Mouse (Mus musculus): Measurements from ENCODE around the gene Rnd1.
A peak's percentile ranks its signal among the peaks of the same experiment; 100 is the strongest.

The Rnd1 gene

DNA sequence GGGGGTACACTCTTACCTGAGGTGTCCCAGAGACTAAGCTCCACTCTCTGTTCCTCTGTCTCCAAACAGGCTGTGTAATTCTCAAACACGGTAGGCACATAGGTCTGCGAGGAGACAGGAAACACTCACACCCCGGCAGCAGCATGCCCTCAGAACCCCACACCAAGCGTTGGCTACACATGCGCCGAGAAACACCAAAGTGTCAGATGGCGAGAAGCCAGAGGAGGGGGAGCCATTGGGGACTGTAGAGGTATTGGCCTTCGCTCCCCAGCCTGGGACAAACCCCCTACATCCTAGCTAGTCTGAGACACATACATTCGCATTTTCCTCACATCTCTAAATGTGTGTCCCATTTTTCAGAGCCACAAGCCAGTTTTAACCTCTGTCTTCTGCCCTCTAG lies 790 bp downstream of the Rnd1 start:
- DNase-seq, result no peak

DNA sequence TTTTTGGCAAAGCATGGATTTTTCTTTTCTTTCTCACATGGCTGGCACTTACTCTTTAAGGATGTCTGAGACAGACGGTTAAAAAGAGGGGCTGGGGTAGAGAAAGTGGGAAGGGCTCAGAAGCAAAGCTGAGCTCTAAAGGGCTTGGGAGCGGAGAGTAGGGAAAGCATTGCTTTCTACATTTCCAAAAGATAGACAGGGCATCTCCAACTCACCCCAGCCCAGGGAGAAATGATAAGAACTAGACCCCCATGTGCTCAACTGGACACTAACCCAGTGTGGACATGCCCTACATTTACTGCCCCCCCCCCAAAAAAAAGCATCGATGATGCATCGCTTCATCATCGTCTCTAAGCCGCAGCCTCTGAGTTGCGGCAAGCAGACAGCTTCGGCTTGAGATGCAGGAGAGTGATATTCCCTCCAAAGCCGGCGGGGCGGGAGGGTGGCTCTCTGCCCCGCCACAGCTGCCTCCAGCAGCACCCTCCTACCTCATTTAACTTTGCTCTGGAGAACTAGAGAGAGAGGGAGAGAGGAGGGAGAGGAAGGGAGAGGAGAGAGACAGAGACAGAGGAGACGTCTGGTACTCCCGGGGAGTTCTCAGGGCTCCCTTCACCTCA lies 1.5 kb downstream of the Rnd1 start:
- DNase-seq, result no peak

DNA sequence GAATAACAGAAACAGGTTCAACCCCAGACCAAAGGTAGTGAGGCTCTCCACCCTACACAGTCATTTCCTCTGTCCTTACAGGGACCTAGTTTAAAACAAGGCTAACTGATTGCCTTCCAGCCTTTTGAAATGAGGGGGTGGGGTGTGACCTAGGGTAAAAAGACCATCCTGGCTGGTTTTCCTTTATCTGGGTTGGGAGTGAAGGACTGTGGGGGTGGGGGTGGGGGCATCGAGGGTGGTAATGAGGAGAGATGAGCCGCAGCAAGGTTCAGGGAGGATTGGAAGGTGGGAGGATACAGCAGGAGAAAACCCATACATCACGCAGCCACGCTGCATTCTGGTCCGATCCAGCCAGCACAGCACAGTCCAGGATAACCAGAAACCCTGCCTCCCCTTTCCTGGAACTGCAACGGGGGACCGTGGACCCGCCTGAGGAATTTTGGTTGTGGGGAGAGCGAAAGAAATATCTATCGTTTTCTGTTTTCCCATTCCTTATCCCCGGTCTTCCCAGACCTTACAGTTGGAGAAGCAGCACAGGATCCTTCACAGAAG lies 2.2 kb downstream of the Rnd1 start:
- DNase-seq, result no peak

DNA sequence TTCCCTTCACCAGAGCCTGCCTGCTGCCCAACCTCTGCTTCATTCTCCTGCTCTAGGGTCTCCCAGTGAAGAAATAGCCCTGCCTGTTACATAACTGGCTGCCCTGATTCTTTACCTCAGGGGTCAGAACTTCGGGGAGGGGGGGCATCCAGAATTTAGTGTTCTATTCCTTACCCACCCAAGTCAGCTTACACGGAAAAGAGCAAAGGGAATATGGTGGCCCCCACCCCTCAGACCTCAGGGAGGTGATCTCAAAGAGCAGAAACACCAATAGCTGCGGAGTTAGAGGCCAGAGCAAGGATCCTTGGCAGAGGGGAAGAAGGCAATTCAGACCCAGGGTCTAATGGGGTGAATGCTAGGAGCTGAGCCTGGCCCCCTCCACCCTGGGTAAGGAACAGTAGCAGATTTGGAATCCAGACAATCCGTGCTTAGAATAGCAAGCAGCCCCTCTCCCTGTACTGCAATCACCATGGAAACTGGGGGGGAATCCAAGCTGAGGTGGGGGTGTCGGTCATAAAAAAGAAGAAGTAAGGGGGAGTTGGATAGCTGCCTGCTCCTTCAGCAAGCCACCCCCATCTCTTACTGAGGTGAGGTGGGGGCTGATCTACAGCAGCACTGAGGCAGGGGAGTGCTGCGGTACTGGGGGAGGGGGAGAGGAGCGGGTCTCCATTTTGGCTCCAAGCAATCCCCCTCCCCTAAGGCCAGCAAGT lies 2.8 kb downstream of the Rnd1 start:
- no peak for DNase-seq

DNA sequence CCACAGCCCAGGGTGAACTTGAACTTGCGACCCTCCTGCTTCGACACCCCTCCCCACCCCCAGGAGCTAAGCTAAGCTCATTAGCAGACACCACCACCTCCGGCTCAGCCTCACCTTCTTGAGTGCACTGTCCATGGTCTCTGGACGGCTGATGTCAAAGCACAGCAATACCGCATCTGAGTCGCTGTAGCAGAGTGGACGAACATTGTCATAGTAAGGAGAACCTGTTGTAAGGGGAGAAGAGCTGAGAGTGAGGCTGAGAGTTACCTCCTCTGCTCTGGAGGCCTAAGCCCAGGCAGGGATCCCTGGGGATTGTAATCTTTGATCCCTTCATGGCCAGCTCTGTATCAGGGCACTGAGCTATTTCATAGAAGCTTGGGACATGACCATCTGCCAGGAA lies 3.5 kb downstream of the Rnd1 start:
- DNase-seq, result no peak

DNA sequence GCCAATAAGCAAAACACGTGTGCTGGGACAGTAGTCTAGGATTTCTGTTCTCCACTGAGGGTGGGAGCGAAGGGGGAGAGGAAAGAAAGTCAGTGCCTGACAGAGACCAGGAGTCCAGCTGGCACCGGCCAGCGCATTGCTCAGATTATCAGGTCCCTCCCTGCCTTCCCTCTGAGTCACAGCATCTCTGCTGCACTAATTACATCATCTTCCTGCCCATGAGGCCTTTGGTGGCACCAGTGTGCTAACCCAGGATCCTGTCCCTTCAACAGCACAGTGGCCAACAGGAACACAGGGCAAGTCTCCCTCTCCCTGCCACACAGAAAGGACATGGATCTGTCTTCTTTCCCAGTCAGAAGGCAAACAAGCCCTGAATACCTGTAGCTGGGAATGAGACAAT lies 4.7 kb downstream of the Rnd1 start:
- DNase-seq, result no peak

DNA sequence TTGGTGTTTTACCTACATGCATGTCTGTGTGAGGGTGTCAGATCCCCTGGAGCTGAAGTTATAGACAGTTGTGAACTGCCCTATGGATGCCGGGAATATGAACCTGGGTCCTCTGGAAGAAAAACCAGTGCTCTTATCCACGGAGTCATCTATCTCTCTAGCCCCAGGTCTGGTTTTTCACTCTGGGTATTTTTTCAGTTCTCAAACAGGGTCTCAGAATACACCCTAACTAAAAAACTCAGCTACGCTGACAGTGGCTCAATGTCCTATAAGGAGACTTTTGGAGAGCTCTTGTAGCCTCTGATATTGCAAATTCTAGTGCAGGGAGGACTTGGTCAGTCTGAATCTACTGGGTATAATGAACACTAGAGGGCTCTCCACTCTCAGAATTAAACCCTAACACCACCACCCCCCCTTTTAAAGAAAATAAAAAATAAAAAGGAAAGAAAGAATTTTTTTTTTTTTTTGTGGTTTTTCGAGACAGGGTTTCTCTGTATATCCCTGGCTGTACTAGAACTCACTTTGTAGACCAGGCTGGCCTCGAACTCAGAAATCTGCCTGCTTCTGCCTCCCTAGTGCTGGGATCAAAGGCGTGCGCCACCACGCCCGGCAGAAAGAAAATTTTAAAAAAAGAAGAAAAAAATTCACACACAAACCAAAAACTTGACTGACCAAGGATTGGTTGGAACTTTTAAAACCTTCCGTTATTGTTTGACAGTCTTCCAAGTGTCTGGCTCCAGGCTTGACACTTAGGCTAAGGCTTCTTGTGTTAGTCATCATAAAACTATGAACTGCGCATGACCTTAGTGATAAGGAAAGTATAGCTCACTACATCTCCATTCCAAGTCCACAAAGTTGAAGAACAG lies 13.0 kb downstream of the Rnd1 start:
- no peak for DNase-seq

DNA sequence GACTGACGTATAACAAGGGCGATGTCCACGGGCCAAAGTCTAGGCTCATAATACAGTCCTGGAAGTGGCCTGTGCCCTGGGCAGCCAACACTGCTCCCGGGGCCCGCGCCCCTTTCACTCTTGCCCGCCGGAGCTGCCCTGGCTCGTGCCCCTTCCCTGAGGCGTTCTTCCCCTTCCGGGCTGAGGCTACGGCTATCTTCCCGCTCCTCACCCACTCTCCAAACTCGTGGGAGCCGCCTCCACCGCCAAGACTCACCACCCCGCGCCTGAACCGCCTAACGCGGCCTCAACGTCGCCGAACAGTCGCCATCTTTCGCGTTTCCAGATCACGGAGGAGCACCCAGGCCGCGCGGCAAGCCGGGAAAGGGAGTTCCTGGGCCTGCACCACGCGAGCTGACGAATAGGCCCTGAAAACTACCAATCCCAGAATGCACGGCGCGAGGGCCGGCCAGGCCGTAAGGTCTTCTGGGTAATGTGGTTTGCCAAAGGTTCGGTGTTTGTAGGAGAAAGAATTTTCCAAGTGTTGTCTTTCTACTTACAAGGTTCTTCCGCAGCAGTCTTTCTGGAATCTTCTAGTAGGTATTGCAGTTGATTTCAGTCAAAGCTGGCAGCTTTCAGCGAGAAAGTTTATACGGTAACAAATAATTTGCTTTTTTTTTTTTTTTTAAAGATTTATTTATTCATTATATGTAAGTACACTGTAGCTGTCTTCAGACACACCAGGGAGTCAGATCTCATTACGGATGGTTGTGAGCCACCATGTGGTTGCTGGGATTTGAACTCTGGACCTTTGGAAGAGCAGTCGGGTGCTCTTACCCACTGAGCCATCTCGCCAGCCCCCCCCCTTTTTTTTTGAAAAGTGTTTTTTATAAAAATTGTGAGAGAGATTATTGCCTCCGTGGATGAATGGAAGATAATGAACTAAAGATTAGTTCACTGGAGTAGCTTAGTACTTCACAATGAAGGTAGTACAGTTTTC lies 14.4 kb downstream of the Rnd1 start, which contains the start of gene Ddx23:
Ddx23 (minus strand) TSS at position 328 of the 979 bp plus-strand sequence.
- peak; percentile 96 for DNase-seq

- DNase-seq, result peak; percentile 40
Observed at GRCm38 (mm10) chr15:98662198-98662566, 15.1 kb downstream of the Rnd1 start.

- DNase-seq, result no peak
Observed at GRCm38 (mm10) chr15:98656982-98657751, 20.1 kb downstream of the Rnd1 start.

GRCm38 (mm10) chr15:98652174-98652573 lies 25.1 kb downstream of the Rnd1 start:
- no peak for DNase-seq

- DNase-seq, result no peak
Observed at GRCm38 (mm10) chr15:98651431-98651830, 25.8 kb downstream of the Rnd1 start.

DNA sequence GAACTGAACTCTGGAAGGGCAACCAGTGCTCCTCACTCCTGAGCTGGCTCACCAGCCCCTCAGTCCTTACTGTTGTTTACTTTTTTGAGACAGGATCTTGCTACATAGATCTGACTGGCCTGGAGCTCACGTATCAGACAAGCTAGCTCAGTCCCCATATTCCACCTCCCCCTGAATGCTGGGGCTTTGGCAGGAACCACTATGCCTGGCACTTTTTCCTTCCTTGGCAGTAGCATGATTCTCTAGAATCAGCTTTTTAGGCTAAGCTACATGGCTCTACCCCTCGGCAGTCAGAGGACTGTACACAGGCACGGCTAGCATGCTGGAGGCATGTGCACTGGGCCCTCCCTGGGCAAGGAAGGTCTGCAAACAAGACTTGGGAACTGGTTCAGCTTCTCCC lies 29.2 kb downstream of the Rnd1 start:
- no peak for DNase-seq

DNA sequence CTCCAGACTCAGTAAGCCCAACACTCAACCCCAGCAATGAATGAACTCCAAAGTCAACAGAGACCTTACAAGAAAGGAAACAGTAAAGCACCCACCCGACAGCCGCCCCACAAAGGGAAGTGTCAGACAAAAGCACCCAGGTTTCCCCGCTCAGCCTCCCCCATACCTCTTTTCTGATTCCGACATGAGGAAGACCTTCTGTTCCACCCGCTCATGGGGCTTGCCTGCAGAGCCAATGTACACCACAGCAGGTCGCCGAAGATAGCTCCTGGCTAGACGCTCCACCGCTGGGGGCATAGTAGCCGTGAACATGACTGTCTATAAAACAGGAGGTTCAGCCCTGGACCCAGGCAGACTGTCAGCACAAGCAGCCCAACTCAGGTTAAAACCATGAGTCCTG lies 30.0 kb downstream of the Rnd1 start:
- no peak for DNase-seq

DNA sequence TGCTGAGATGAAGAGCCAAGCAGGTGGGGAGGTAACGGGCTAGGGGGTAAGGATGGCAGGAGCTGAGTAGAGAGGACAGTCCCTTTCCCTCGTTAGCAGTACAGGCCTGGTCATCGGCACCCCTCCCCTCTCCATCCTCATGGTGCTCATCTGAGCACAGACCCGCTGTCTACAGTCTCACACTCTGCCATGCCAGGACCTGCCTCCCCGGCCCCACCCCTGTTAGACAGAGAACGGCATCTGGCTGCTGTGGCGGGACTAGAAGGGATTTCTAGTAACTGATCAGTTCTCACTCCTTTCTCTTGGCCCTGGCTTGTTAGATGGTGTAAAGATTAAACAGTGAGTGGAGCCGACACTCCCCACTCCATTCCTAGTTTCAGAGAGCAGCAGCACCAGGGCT lies 30.5 kb downstream of the Rnd1 start:
- no peak for DNase-seq

- no peak for DNase-seq
Observed at GRCm38 (mm10) chr15:98645057-98646026, 31.9 kb downstream of the Rnd1 start.

DNA sequence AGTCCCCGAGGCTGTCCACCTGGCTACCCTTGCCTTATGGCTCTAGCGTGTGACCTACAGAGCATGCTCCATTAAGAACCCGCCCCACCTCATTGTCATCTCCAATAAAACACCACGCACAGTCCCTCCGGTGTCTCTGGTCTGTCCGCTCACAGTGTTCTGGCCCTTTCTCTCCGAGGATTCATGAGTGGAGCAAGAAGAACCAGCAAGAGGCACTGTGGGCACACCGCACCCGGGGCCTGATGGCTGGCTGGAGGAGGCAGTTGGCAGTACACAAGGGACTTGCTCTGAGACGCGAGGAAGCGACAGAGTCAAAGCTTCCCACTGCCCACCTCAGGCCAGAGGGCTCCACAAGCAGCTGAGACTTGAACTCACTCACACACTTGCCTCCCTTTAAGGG lies 32.9 kb downstream of the Rnd1 start:
- no peak for DNase-seq

- no peak for DNase-seq
Observed at GRCm38 (mm10) chr15:98640157-98640556, 37.1 kb downstream of the Rnd1 start.

- no peak for DNase-seq
Observed at GRCm38 (mm10) chr15:98637155-98637554, 40.1 kb downstream of the Rnd1 start.

- no peak for DNase-seq
Observed at GRCm38 (mm10) chr15:98636517-98636916, 40.7 kb downstream of the Rnd1 start.
